Mouse (Mus musculus) thymus, postnatal 4 days (tissue): ENCODE data around the gene Stac2.

Experiments used
- DNase-seq: peaks from one replicate; pipeline ENCODE4 v3.0.0; 2021

Stac2 gene

GRCm38 (mm10) chr11:98049672-98050519 is 3.4 kb downstream of the Stac2 start:
- peak; percentile 68 for DNase-seq

- DNase-seq = no peak
Measured at GRCm38 (mm10) chr11:98047745-98048144, 5.5 kb downstream of the Stac2 start.

GRCm38 (mm10) chr11:98046466-98046865 is 6.8 kb downstream of the Stac2 start:
- DNase-seq = no peak

- peak; percentile 59 for DNase-seq
Measured at GRCm38 (mm10) chr11:98045596-98045995, 7.7 kb downstream of the Stac2 start.

GRCm38 (mm10) chr11:98044074-98044473 is 9.2 kb downstream of the Stac2 start:
- DNase-seq = no peak

- no peak for DNase-seq
Measured at GRCm38 (mm10) chr11:98042741-98043140, 10.5 kb downstream of the Stac2 start.

GRCm38 (mm10) chr11:98040975-98041374 is 12.3 kb downstream of the Stac2 start:
- DNase-seq = no peak

- DNase-seq = no peak
Measured at GRCm38 (mm10) chr11:98037871-98038270, 15.4 kb downstream of the Stac2 start.

- DNase-seq = peak; percentile 24
Measured at GRCm38 (mm10) chr11:98035977-98036377, 17.3 kb downstream of the Stac2 start.

- DNase-seq = no peak
Measured at GRCm38 (mm10) chr11:98034840-98035239, 18.4 kb downstream of the Stac2 start.

- DNase-seq = no peak
Measured at GRCm38 (mm10) chr11:98034061-98034460, 19.2 kb downstream of the Stac2 start.

- DNase-seq = peak; percentile 91
Measured at GRCm38 (mm10) chr11:98031443-98031770, 21.9 kb downstream of the Stac2 start.

GRCm38 (mm10) chr11:98030701-98031442 is 22.4 kb downstream of the Stac2 start:
- DNase-seq = no peak

- no peak for DNase-seq
Measured at GRCm38 (mm10) chr11:98027785-98028184, 25.5 kb downstream of the Stac2 start.

- DNase-seq = no peak
Measured at GRCm38 (mm10) chr11:98027297-98027688, 26.0 kb downstream of the Stac2 start.

GRCm38 (mm10) chr11:98026570-98027296 is 26.5 kb downstream of the Stac2 start, which contains the start of gene Rpl19:
TSS of gene Rpl19 (plus strand) at chr11:98026710.
- peak; percentile 94 for DNase-seq

GRCm38 (mm10) chr11:98026248-98026569 is 27.1 kb downstream of the Stac2 start:
- DNase-seq = no peak

- DNase-seq = no peak
Measured at GRCm38 (mm10) chr11:98024516-98024915, 28.7 kb downstream of the Stac2 start.

- peak; percentile 89 for DNase-seq
Measured at GRCm38 (mm10) chr11:98022555-98023371, 30.5 kb downstream of the Stac2 start, which contains the start of gene Cacnb1. TSS of gene Cacnb1 (minus strand) at chr11:98023034.

- DNase-seq = no peak
Measured at GRCm38 (mm10) chr11:98022253-98022554, 31.1 kb downstream of the Stac2 start.

GRCm38 (mm10) chr11:98021565-98022252 is 31.6 kb downstream of the Stac2 start:
- DNase-seq = peak; percentile 57

- no peak for DNase-seq
Measured at GRCm38 (mm10) chr11:98021118-98021517, 32.1 kb downstream of the Stac2 start.
